In genomic region chr11:120673594-120674122, GRCm38 (mm10) we compare ENCODE assay signal across 8 mouse cellular contexts. TPM values are rescaled to one million over a fixed set of nuclear protein-coding genes. Genes with fewer than 3 reads are reported as not detected.
DNase-seq lines count a peak whose midpoint lies in the region; ATAC-seq and TF ChIP-seq lines count a peak whose summit lies in the region.

No protein-coding gene starts in this region.

- peaks cover 25% of the 10 kb centered on the region for H3K4me1 ChIP-seq in heart, embryonic 13.5 days
- H3K4me1 ChIP-seq in ES-Bruce4 (ENCODE audit: control insufficient read depth, insufficient read depth, low read length): no peaks in the 10 kb centered on the region
- H3K4me1 ChIP-seq in forebrain, embryonic 15.5 days: peaks cover 18% of the 10 kb centered on the region
- H3K4me1 ChIP-seq in liver, postnatal 0 days (ENCODE audit: insufficient read depth): peaks cover 37% of the 10 kb centered on the region

- intact Hi-C loops in gastrocnemius, postnatal 14 days (cut with DNase I; ENCODE audit: low total_unique reads): no loop called here

- H3K4me3 ChIP-seq in heart, embryonic 13.5 days: peak overlapping the region; percentile 77
- peak overlapping the region; percentile 83 for H3K4me3 ChIP-seq in ES-Bruce4 (ENCODE audit: low read depth, low read length)
- peak overlapping the region; percentile 66 for H3K4me3 ChIP-seq in forebrain, embryonic 15.5 days
- H3K4me3 ChIP-seq in liver, postnatal 0 days (ENCODE audit: low read depth, low read length): peak overlapping the region; percentile 75

- H3K27ac ChIP-seq in heart, embryonic 13.5 days (replicated peaks): peak overlapping the region; percentile 89
- H3K27ac ChIP-seq in ES-Bruce4 (ENCODE audit: insufficient read depth, low read length): peak overlapping the region; percentile 59
- peak overlapping the region; percentile 87 for H3K27ac ChIP-seq in forebrain, embryonic 15.5 days (replicated peaks)
- H3K27ac ChIP-seq in liver, postnatal 0 days (ENCODE audit: low read depth): peak overlapping the region; percentile 83

- no peak for DNase-seq in heart, adult 8-10 months (ENCODE audit: low spot score)
- DNase-seq in liver, postnatal 0 days: no peak
- no peak for DNase-seq in gastrocnemius, postnatal 14 days
- DNase-seq in yolk sac, embryonic 10.5 days (ENCODE audit: low spot score): no peak

- TF ChIP-seq EP300 in ES-Bruce4 (IDR thresholded peaks at IDR 0.05; ENCODE audit: insufficient read depth, low read depth, low read length): no peak
- TF ChIP-seq EP300 in liver, postnatal 0 days (IDR thresholded peaks at IDR 0.05; ENCODE audit: low read depth): peak; percentile 48; the same call in 1 of the 2 replicates

- peak; percentile 5; the same call in 1 of the 2 replicates for ATAC-seq in heart, embryonic 13.5 days (ENCODE audit: extremely low read depth, insufficient number of reproducible peaks, low FRiP score, low TSS enrichment)
- ATAC-seq in forebrain, embryonic 15.5 days (replicated peaks): peak; percentile 4
- ATAC-seq in liver, postnatal 0 days: peak; percentile 16
- ATAC-seq in frontal cortex, adult (ENCODE audit: low TSS enrichment): no peak

- TF ChIP-seq POLR2A in ES-Bruce4 (IDR thresholded peaks at IDR 0.05; ENCODE audit: insufficient read depth, low read length): no peak

- H3K4me2 ChIP-seq in heart, embryonic 13.5 days: peak overlapping the region; percentile 96
- peak overlapping the region; percentile 58 for H3K4me2 ChIP-seq in forebrain, embryonic 15.5 days (replicated peaks)
- H3K4me2 ChIP-seq in liver, postnatal 0 days (ENCODE audit: low read depth, low read length): peak overlapping the region; percentile 79

- peak overlapping the region; percentile 89 for H3K9ac ChIP-seq in heart, embryonic 13.5 days
- H3K9ac ChIP-seq in ES-Bruce4 (ENCODE audit: low read depth, poor library complexity, severe bottlenecking): peak overlapping the region; percentile 78
- peak overlapping the region; percentile 63 for H3K9ac ChIP-seq in forebrain, embryonic 15.5 days (replicated peaks)
- H3K9ac ChIP-seq in liver, postnatal 0 days (replicated peaks): peak overlapping the region; percentile 71

- no peak for TF ChIP-seq CTCF in ES-Bruce4 (IDR thresholded peaks at IDR 0.05; ENCODE audit: low read depth, low read length)
- TF ChIP-seq CTCF in liver, postnatal 0 days (IDR thresholded peaks at IDR 0.05; ENCODE audit: low read depth): no peak

- WGBS in heart, embryonic 13.5 days: 32% methylated on average over 12 of the region's 12 CpGs
- WGBS in forebrain, embryonic 15.5 days: 37% methylated on average over 12 of the region's 12 CpGs
- 30% methylated on average over 12 of the region's 12 CpGs for WGBS in liver, postnatal 0 days (ENCODE audit: insufficient replicate concordance)

- peaks cover 32% of the 10 kb centered on the region for H3K36me3 ChIP-seq in heart, embryonic 13.5 days
- no peaks in the 10 kb centered on the region for H3K36me3 ChIP-seq in ES-Bruce4 (ENCODE audit: control insufficient read depth, insufficient read depth, low read length, poor library complexity, severe bottlenecking)
- H3K36me3 ChIP-seq in forebrain, embryonic 15.5 days: peaks cover 13% of the 10 kb centered on the region; the same call in 1 of the 2 replicates
- peaks cover 9% of the 10 kb centered on the region for H3K36me3 ChIP-seq in liver, postnatal 0 days (replicated peaks; ENCODE audit: insufficient read depth, low read length)

- no peaks in the 10 kb centered on the region for H3K27me3 ChIP-seq in heart, embryonic 13.5 days (replicated peaks)
- no peaks in the 10 kb centered on the region for H3K27me3 ChIP-seq in ES-Bruce4 (ENCODE audit: control insufficient read depth, insufficient read depth, low read length, poor library complexity, severe bottlenecking)
- 0 out of 2 replicates have a peak, but pooled peaks cover 4% of the 10 kb centered on the region for H3K27me3 ChIP-seq in forebrain, embryonic 15.5 days
- H3K27me3 ChIP-seq in liver, postnatal 0 days (ENCODE audit: insufficient read depth, low read length): no peaks in the 10 kb centered on the region

- no peaks in the 10 kb centered on the region for H3K9me3 ChIP-seq in heart, embryonic 13.5 days
- no peaks in the 10 kb centered on the region for H3K9me3 ChIP-seq in ES-Bruce4 (replicated peaks; ENCODE audit: control insufficient read depth, insufficient read depth, low read length, poor library complexity, severe bottlenecking)
- H3K9me3 ChIP-seq in forebrain, embryonic 15.5 days: no peaks in the 10 kb centered on the region
- no peaks in the 10 kb centered on the region for H3K9me3 ChIP-seq in liver, postnatal 0 days (ENCODE audit: low read length)

RNA-seq across cellular contexts. Expression of gene Aspscr1, which starts 0.9 kb away (rescaled TPM):
- polyA plus RNA-seq in heart, embryonic 13.5 days (2015; fragmentation: Nextera tagmentation; extraction: Ambion mirVana): 105 and 109 TPM in 2 replicates
- total RNA-seq in heart, adult 8-10 months (2022): 10 to 100 TPM; 37.3 to 44.3 (median 41.5) TPM
- 46.5 and 50.8 TPM in 2 replicates for polyA plus RNA-seq in ES-Bruce4 (2011; ENCODE audit: insufficient read depth, insufficient read length, low read depth, missing spikeins)
- 144 and 154 TPM in 2 replicates for polyA plus RNA-seq in forebrain, embryonic 15.5 days (2015; fragmentation: Nextera tagmentation; extraction: Ambion mirVana)
- 56.8 and 57.1 TPM in 2 replicates for polyA plus RNA-seq in liver, postnatal 0 days (2015; fragmentation: Nextera tagmentation; extraction: Ambion mirVana)
- total RNA-seq in gastrocnemius, postnatal 14 days (2021): 10 to 100 TPM; 25.0 to 26.9 TPM

RNA-seq across cellular contexts. Expression of gene Notum, which starts 12.7 kb away (rescaled TPM):
- polyA plus RNA-seq in heart, embryonic 13.5 days (2015; fragmentation: Nextera tagmentation; extraction: Ambion mirVana): 2.3 and 2.7 TPM in 2 replicates
- total RNA-seq in heart, adult 8-10 months (2022): under 1 TPM; 0.12 to 0.24 (median 0.13) TPM
- polyA plus RNA-seq in ES-Bruce4 (2011; ENCODE audit: insufficient read depth, insufficient read length, low read depth, missing spikeins): 2.3 and 5.1 TPM in 2 replicates
- 0.46 and 1.1 TPM in 2 replicates for polyA plus RNA-seq in forebrain, embryonic 15.5 days (2015; fragmentation: Nextera tagmentation; extraction: Ambion mirVana)
- 0.15 and 0.29 TPM in 2 replicates for polyA plus RNA-seq in liver, postnatal 0 days (2015; fragmentation: Nextera tagmentation; extraction: Ambion mirVana)
- total RNA-seq in gastrocnemius, postnatal 14 days (2021): under 1 TPM in 1 of 2 experiments, not detected in 1; 0.39 TPM

RNA-seq across cellular contexts. Expression of gene Myadml2, which starts 25.7 kb away (rescaled TPM):
- polyA plus RNA-seq in heart, embryonic 13.5 days (2015; fragmentation: Nextera tagmentation; extraction: Ambion mirVana): 13.0 and 13.9 TPM in 2 replicates
- total RNA-seq in heart, adult 8-10 months (2022): 100 to 1,000 TPM in 2 of 4 experiments, 10 to 100 TPM in 2; 90.6 to 123 (median 103) TPM
- polyA plus RNA-seq in ES-Bruce4 (2011; ENCODE audit: insufficient read depth, insufficient read length, low read depth, missing spikeins): not detected in 2 replicates
- polyA plus RNA-seq in forebrain, embryonic 15.5 days (2015; fragmentation: Nextera tagmentation; extraction: Ambion mirVana): 0.47 TPM in 1 of 2 replicates, not detected in the other
- polyA plus RNA-seq in liver, postnatal 0 days (2015; fragmentation: Nextera tagmentation; extraction: Ambion mirVana): 0.26 and 0.50 TPM in 2 replicates
- total RNA-seq in gastrocnemius, postnatal 14 days (2021): 100 to 1,000 TPM; 111 to 136 TPM

RNA-seq across cellular contexts. Expression of gene Pycr1, which starts 30.1 kb away (rescaled TPM):
- 22.2 and 23.5 TPM in 2 replicates for polyA plus RNA-seq in heart, embryonic 13.5 days (2015; fragmentation: Nextera tagmentation; extraction: Ambion mirVana)
- 1 to 10 TPM in 3 of 4 experiments, under 1 TPM in 1; 0.91 to 2.8 (median 1.8) TPM for total RNA-seq in heart, adult 8-10 months (2022)
- 41.7 and 55.3 TPM in 2 replicates for polyA plus RNA-seq in ES-Bruce4 (2011; ENCODE audit: insufficient read depth, insufficient read length, low read depth, missing spikeins)
- polyA plus RNA-seq in forebrain, embryonic 15.5 days (2015; fragmentation: Nextera tagmentation; extraction: Ambion mirVana): 30.9 and 35.3 TPM in 2 replicates
- polyA plus RNA-seq in liver, postnatal 0 days (2015; fragmentation: Nextera tagmentation; extraction: Ambion mirVana): 1.5 and 1.7 TPM in 2 replicates
- total RNA-seq in gastrocnemius, postnatal 14 days (2021): 10 to 100 TPM; 10.3 to 13.3 TPM

RNA-seq across cellular contexts. Expression of gene Cenpx, which starts 39.9 kb away (rescaled TPM):
- 120 and 122 TPM in 2 replicates for polyA plus RNA-seq in heart, embryonic 13.5 days (2015; fragmentation: Nextera tagmentation; extraction: Ambion mirVana)
- total RNA-seq in heart, adult 8-10 months (2022): 10 to 100 TPM; 33.2 to 42.8 (median 39.6) TPM
- polyA plus RNA-seq in ES-Bruce4 (2011; ENCODE audit: insufficient read depth, insufficient read length, low read depth, missing spikeins): 38.0 and 45.3 TPM in 2 replicates
- polyA plus RNA-seq in forebrain, embryonic 15.5 days (2015; fragmentation: Nextera tagmentation; extraction: Ambion mirVana): 97.9 and 103 TPM in 2 replicates
- polyA plus RNA-seq in liver, postnatal 0 days (2015; fragmentation: Nextera tagmentation; extraction: Ambion mirVana): 81.0 and 88.0 TPM in 2 replicates
- 10 to 100 TPM; 25.7 to 33.3 TPM for total RNA-seq in gastrocnemius, postnatal 14 days (2021)
